Mouse (Mus musculus) splenic B cell, adult 2 months (primary cell): ENCODE measurements around the gene Mrpl54.
A peak's percentile ranks its signal among the peaks of the same experiment; 100 is the strongest.

ENCODE experiments used
- DNase-seq: peaks from one replicate; pipeline ENCODE4 v3.0.0-alpha.2; 2011; ENCODE audit warnings: low read depth, low spot score
- H3K27me3 ChIP-seq: 2 replicates; pipeline ENCODE4 v1.6.1; 2012; ENCODE audit warnings: mild to moderate bottlenecking, low read length, moderate library complexity, mixed read lengths; ENCODE audit not compliant: control insufficient read depth, poor library complexity, insufficient read depth, severe bottlenecking
- H3K36me3 ChIP-seq: 2 replicates; pipeline ENCODE4 v1.6.1; 2012; ENCODE audit warnings: mild to moderate bottlenecking, low read length, moderate library complexity, mixed read lengths; ENCODE audit not compliant: control insufficient read depth, poor library complexity, insufficient read depth, severe bottlenecking

The Mrpl54 gene

DNA sequence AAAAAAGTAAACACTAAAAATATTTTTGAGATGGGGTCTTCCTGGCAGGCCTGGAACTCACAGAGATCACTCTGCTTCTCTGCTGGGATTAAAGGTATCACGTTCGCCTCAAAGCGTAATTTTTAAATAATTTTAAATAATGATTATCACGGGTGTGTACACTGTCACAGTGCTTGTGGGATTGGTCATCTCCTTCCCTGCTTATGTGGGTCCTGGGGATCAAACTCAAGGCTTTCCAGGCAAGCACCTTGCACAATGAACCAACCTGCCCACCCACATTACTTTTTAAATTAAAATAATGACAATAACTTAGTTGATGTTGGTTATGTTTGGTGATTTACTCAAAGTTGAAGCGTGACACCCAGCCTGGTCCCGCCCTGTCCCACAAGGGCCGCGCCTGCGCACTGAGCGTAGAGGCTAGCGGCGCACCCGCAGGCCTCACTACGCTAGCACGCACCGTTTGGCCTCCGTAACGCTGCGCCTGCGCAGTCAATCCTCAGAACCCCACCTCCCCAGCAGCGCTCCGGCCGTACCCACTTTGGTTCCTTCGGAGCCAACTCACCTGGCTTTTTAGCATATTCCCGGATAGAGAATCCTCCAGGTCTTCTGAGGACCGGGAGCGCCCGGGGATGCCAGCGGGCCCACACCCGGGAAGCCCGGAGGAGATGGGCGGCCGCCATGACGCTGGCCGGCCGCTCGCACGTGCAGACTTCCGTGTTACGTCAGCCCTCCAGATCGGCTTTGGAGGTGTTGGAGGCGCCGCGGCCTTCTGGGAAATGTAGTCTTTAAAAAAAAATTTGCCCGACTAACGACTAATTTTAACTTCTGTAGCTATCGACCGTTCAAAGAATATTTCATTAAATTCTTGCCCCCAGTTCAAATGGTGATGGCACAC is at the start of gene Mrpl54, which contains the start of gene Apba3:
Mrpl54 (minus strand) TSS at position 724 of the 895 bp plus-strand sequence.
Apba3 (plus strand) TSS at position 750 of the 895 bp plus-strand sequence.
- H3K27me3 ChIP-seq = no peaks in the 10 kb centered on the region
- H3K36me3 ChIP-seq = peaks cover 6% of the 10 kb centered on the region
- DNase-seq = peak; percentile 98

GRCm38 (mm10) chr10:81315587-81315986 is 48.9 kb upstream of the Mrpl54 start:
- peaks cover 20% of the 10 kb centered on the region for H3K36me3 ChIP-seq
- H3K27me3 ChIP-seq = no peaks in the 10 kb centered on the region
- no peak for DNase-seq

DNA sequence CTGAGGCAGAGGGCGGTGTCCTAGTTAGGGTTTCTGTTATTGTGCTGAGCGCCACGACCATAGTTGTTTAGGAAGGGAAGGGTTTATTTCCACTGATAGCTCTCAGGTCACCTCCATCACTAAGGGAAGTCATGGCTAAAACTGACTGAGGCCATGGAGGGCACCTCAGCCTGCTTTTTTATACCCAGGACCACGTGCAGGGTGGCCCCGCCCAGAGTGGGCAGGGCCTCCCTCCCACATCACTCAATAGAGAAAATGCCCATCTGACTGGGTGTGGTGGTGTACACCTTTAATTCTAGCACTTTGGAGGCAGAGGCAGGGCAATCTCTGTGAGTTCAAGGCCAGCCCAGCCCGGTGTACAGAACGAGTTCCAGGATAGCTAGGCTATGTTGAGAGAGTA is 47.5 kb upstream of the Mrpl54 start:
- Histone ChIP-seq H3K27me3 (no peaks in the 10 kb centered on the region), H3K36me3 (peaks cover 22% of the 10 kb centered on the region)
- DNase-seq = no peak

DNA sequence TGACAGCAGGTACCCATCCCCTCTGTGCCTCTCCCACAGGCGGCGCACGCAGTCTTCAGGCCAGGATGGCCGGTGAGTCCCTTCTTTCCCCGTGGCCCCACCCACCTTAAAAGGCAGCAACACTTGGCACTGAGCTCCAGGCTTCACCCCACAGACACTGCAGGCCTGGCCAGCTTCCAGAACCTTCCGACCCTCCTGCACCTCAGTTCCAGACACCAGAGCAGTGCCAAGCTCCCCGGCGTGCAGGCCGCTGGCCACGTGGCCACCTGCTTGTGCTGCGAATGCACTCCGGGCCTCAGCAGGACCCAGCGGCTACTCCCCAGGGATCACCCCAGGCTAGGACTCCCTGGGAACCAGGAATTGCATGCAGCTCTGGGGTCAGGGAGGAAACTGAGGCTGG is 46.8 kb upstream of the Mrpl54 start:
- no peaks in the 10 kb centered on the region for H3K27me3 ChIP-seq
- peaks cover 22% of the 10 kb centered on the region for H3K36me3 ChIP-seq
- no peak for DNase-seq

- Histone ChIP-seq H3K36me3 (peaks cover 19% of the 10 kb centered on the region), H3K27me3 (no peaks in the 10 kb centered on the region)
- DNase-seq = peak; percentile 42
Measured at GRCm38 (mm10) chr10:81309571-81309970, 42.8 kb upstream of the Mrpl54 start.

DNA sequence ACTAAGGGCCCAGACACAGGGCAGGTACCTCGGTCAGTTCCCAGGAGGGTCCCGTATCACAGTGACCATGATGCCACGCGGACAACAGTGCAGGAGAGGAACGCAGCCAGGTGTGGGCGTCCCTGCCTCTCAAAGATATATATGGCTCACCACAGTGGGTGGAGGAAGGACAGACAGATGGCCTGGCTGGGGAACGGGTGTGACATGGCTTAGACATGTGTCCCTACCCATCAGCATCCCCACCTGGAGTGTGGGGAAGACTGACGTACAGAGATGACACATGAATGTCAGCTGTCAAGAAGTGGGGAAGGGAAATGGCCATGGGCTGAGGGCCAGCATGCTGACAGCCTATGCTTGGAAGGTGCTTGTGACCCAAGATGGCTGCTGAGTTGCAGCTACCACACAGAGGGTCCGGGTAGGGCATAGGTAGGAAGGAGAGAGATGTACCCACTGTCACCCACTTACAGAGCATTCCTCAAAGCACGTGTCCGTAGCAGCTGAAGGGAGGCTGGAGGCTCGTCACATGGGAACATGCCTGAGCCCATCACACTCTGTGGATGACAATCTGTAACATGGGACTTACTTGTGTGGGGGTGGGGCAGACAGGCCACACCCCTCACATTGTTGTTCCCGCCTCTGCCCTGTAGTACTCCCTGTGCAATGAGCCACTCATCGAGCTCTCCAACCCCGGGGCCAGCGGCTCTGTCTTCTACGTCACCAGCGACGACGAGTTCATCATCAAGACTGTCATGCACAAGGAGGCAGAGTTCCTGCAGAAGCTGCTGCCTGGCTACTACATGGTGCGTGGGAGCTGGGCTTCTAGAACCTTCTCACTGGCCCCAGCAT is 40.3 kb upstream of the Mrpl54 start:
- no peak for DNase-seq
- H3K36me3 ChIP-seq = peaks cover 9% of the 10 kb centered on the region
- no peaks in the 10 kb centered on the region for H3K27me3 ChIP-seq

- H3K36me3 ChIP-seq = peaks cover 7% of the 10 kb centered on the region
- no peaks in the 10 kb centered on the region for H3K27me3 ChIP-seq
- peak; percentile 63 for DNase-seq
Measured at GRCm38 (mm10) chr10:81306173-81306668, 39.5 kb upstream of the Mrpl54 start.

- Histone ChIP-seq H3K27me3 (no peaks in the 10 kb centered on the region), H3K36me3 (peaks cover 7% of the 10 kb centered on the region)
- no peak for DNase-seq
Measured at GRCm38 (mm10) chr10:81305663-81306062, 38.9 kb upstream of the Mrpl54 start.

- DNase-seq = peak; percentile 85
- H3K27me3 ChIP-seq = no peaks in the 10 kb centered on the region
- peaks cover 5% of the 10 kb centered on the region for H3K36me3 ChIP-seq
Measured at GRCm38 (mm10) chr10:81304597-81305238, 38.0 kb upstream of the Mrpl54 start.

DNA sequence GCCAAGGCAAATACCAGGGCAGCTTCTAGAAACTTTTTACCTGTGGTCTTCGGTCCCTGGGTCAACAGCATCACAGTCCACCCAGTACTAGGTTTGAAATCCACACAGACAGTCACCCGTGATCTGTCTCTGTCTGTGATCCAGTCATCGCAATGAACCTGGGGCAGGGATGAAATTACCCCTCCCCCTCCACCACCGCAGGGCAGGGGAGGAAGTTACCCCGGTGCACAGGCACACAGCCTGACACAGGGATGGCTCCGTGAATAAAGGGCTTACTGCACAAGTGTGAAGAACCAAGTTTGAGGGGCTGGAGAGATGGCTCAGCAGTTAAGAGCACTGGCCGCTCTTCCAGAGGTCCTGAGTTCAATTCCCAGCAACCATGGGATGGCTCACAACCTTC is 37.0 kb upstream of the Mrpl54 start:
- no peaks in the 10 kb centered on the region for H3K27me3 ChIP-seq
- DNase-seq = peak; percentile 54
- H3K36me3 ChIP-seq = peaks cover 5% of the 10 kb centered on the region

DNA sequence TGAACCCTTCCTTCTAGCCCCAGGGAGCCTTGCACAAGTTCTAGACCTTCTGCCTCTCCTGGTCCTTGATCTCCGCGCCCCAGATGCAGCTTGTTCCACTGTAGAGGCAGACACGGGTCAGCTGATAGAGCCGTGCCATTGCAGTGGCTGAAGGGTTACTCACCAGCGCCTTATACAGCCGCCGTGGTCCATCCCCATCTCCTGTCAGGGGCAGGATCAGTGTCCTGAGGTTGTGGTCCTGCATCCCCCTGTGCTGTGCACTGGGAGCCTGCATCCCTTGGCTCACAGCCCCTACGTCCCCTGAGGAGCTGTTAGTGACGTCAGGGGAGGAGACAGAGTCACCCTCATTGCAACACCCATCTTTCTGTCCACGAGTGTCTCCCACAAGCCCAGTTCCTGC is 36.5 kb upstream of the Mrpl54 start:
- no peak for DNase-seq
- Histone ChIP-seq H3K27me3 (no peaks in the 10 kb centered on the region), H3K36me3 (peaks cover 5% of the 10 kb centered on the region; the same call in 1 of the 2 replicates)

- H3K27me3 ChIP-seq = no peaks in the 10 kb centered on the region
- H3K36me3 ChIP-seq = peaks cover 3% of the 10 kb centered on the region; the same call in 1 of the 2 replicates
- no peak for DNase-seq
Measured at GRCm38 (mm10) chr10:81302781-81303218, 36.1 kb upstream of the Mrpl54 start.

DNA sequence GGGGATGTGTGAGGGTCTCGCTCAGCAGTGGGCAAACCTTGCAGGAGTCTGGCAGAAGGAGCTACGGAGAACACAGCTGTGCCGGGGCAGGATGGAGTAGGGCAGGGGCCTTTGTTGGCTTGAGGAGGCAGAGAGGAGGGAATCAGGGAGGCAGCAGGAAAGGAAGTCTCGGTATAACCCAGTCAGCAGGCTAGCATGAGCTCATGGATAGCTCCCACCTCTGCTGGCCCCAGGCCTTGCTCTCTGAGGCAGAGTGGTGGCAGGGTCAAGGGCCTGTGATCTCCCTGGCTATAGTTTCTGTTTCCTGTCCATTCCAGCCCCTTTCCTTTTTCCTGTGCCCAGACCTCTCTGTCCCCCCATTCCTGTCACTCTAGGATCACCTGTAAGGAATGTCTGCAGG is 35.6 kb upstream of the Mrpl54 start:
- DNase-seq = no peak
- no peaks in the 10 kb centered on the region for H3K36me3 ChIP-seq
- no peaks in the 10 kb centered on the region for H3K27me3 ChIP-seq

GRCm38 (mm10) chr10:81301321-81301720 is 34.6 kb upstream of the Mrpl54 start:
- no peaks in the 10 kb centered on the region for H3K27me3 ChIP-seq
- peak; percentile 61 for DNase-seq
- no peaks in the 10 kb centered on the region for H3K36me3 ChIP-seq
